Mouse (Mus musculus): ENCODE results near the gene Nanog.

DNA sequence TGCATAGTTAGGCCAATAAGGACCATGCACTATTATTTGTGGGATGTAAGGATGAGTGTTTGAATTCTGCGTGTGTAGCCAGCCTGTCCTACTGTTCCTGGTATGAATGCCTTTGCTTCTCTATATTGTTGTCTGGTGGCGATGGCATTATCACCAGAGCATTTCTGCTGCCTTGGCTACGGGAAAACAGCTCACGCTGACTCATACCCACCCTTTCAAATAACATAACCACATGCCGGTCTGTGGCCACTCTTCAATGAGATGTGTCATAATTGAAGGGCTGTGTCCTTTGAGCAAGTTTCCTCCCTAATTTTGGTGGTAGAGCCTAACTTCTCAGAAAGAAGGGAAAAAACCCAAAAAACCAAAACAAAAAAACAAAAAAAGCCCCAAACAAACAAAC lies 51.4 kb downstream of the Nanog start:
- TF ChIP-seq CTCF (IDR thresholded peaks at IDR 0.05; ENCODE audit: insufficient read depth, low read depth, low read length) (no peak), POLR2A (IDR thresholded peaks at IDR 0.05; ENCODE audit: insufficient read depth, low read depth, low read length) (no peak)
